Mouse (Mus musculus): ENCODE data around the gene Rapgef5.

The Rapgef5 gene

GRCm38 (mm10) chr12:117669610-117670400 is 153.5 kb downstream of the Rapgef5 start:
- DNase-seq (ENCODE audit: low read depth, low spot score) = no peak

DNA sequence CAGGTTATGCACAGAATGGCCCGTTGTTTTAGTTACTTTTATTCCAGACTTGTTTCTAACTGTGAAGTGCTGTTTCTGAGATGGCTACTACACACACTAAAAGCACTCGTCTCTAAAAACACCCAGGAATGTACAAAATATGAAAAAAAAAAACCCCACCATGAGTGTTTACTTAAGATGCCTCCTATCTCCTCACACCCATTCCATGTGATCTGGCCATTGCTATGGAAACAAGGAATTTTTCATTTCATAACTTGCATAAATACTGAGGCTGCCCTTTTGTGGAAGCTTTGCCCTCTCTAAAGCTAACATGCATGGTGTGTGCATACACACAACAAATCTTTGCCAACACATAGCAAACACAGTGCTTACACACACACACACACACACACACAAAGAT is 156.9 kb downstream of the Rapgef5 start:
- DNase-seq (ENCODE audit: low read depth, low spot score) = no peak

- DNase-seq (ENCODE audit: low read depth, low spot score) = no peak
Measured at GRCm38 (mm10) chr12:117674511-117674910, 158.2 kb downstream of the Rapgef5 start.

- DNase-seq (ENCODE audit: low read depth, low spot score) = no peak
Measured at GRCm38 (mm10) chr12:117676265-117676664, 160.0 kb downstream of the Rapgef5 start.

GRCm38 (mm10) chr12:117678916-117679315 is 162.6 kb downstream of the Rapgef5 start:
- no peak for DNase-seq (ENCODE audit: low read depth, low spot score)

GRCm38 (mm10) chr12:117679795-117680194 is 163.5 kb downstream of the Rapgef5 start:
- DNase-seq (ENCODE audit: low read depth, low spot score) = no peak

DNA sequence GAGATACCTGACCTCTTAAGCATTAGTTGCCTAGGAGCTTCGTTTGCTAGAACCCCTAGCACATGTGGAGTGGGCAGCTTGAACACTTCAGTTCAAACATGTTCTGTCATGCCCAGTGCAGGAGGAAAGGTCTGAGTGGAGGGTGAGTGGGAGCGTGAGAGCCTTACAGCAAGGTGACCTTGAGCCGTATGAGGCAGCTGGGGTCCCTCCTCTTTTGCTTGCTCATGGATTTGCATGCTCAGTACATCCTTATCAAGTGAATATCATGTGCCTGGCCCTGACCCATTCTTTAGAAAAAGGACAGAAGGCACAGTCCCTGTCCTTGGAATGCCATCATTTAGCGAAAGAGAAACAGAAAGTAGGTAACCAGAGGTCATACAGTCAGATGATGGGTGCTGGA is 165.0 kb downstream of the Rapgef5 start:
- peak; percentile 74 for DNase-seq (ENCODE audit: low read depth, low spot score)

GRCm38 (mm10) chr12:117683377-117683776 is 167.1 kb downstream of the Rapgef5 start:
- no peak for DNase-seq (ENCODE audit: low read depth, low spot score)

DNA sequence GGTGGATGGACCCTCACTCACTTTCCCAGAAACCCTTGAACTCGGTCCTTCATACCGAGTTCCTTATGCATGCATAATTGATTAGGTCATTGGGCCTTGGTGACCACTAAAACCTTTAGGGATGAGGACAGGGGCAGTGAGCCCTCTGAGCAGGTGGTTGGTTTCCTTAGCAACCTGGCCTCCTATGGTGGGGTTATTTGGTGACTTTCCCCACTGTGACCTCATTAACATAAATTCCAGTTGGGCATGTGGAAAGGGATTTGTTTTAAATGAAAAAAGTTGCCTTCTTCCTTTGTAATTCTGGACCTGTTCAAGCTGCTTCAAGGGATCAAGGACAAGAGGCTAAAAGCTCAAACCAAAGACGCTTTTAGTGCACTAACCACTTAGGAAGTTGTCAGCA is 167.7 kb downstream of the Rapgef5 start:
- DNase-seq (ENCODE audit: low read depth, low spot score) = peak; percentile 97

DNA sequence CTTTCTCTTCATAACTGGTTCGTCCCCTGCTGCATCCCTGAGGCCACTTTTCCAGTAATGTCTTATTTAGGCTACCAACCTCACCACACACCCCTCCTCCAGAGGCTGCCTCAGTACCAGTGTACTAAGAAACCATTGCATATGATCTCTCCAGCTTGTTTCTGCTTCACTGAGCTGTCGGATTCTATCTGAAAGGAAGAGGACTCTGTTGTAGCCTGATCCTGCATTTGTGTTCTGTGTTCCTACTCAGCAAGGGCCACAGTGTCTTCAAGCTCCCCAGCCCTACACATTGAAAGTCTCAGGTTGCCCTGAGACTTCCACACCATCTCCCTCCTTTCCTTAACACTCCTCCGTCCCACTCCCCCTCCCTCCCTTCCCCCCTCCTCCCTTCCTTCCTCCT is 168.5 kb downstream of the Rapgef5 start:
- peak; percentile 39 for DNase-seq (ENCODE audit: low read depth, low spot score)

DNA sequence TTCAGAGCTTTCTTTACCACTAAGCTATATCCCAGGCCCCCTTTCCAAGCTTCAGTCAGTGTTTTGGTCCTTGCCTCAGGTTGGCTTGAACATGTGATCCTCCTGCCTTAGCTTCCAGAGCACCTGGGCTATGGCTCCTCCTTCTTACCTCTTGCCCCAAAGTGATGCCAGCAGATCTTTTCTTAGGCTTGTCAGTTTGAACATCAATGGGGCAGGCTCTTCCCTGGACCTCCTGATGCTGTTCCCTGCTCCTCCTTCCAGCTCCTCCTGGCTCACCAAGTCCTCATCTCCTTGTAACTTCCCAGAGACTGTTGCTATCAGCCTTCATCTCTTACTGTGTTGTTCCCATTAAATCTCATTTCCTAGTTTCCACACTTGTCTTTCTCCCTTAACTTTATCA is 169.1 kb downstream of the Rapgef5 start:
- DNase-seq (ENCODE audit: low read depth, low spot score) = no peak

GRCm38 (mm10) chr12:117686732-117687131 is 170.5 kb downstream of the Rapgef5 start:
- no peak for DNase-seq (ENCODE audit: low read depth, low spot score)

DNA sequence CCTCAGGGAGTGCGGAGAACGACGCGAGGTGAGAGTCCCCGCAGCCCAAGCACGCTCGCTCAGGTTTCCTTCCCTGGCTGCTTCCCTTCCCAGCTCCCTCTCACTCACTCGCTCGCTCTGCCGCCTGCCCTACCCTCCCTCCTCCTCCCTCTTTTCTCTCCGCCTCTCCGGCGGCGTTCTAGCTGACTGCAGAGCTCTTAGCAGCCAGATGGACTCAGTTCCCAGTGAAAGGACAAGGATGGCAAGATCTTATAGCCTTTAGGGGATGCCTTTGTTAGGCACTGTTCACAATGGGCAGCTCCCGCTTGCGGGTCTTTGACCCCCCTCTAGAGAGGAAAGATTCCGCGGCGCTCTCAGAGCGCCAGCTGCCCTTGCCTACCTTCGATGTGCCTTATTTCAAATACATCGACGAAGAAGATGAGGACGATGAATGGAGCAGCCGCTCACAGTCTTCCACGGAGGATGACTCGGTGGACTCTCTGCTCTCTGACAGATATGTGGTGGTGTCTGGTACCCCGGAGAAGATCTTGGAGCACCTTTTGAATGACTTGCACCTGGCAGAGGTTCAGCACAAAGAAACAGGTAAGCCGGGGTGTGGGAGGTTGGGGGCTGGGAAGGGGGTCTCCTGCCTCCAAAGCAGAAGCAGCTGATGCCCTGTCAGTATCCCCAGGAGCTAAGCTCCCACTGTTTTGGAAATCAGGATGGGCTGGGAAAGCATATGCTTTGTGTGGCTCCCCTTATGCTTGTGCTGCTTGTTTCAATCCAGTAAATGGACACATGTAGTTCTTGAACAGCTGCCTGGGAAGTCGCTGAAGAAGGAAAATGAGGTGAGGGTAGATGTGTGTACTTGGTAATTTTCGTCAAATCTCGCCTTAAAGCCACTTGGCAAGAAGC is 172.6 kb downstream of the Rapgef5 start:
- DNase-seq (ENCODE audit: low read depth, low spot score) = peak; percentile 78

DNA sequence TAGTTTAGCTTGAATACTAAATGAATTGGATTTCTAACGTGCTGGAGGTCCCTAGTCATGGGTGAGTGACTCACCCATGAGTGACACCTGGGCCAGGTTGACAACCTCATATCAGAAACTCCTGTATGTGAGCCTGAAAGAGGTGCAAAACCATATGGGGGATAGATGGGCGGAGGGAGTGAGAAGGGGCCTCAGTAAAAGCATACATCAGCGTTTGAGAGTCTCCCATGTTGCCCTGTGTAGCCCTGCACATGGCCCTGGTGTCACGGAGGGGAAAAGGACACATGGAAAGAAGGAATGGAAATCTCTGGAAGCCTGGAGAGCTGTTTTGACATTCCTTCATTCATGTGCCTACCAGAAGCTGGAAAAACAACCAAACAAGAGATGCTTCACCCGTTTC is 175.1 kb downstream of the Rapgef5 start:
- DNase-seq (ENCODE audit: low read depth, low spot score) = no peak

DNA sequence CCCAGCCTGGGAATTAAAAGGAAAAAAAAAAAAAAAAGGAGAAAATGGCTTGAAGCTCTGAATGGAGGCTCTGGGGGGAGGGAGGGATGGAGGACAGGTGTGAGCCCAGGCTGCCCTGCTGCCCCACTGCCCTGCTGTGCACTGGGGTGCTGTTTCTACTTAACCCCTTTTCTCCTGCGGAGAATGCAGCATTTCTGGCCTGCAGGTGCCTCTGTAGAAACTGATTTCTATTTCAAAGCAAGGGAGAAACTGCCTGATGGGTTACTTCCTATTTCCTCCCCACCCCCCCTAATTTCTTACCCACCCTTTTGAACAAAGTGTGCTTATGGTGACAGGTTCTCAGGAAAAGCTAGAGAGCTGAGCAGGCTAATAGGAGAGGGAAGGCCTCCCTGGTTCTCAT is 176.5 kb downstream of the Rapgef5 start:
- no peak for DNase-seq (ENCODE audit: low read depth, low spot score)

- DNase-seq (ENCODE audit: low read depth, low spot score) = no peak
Measured at GRCm38 (mm10) chr12:117699950-117700665, 183.8 kb downstream of the Rapgef5 start.

- DNase-seq (ENCODE audit: low read depth, low spot score) = no peak
Measured at GRCm38 (mm10) chr12:117700927-117701326, 184.6 kb downstream of the Rapgef5 start.

- DNase-seq (ENCODE audit: low read depth, low spot score) = no peak
Measured at GRCm38 (mm10) chr12:117702291-117702690, 186.0 kb downstream of the Rapgef5 start.

DNA sequence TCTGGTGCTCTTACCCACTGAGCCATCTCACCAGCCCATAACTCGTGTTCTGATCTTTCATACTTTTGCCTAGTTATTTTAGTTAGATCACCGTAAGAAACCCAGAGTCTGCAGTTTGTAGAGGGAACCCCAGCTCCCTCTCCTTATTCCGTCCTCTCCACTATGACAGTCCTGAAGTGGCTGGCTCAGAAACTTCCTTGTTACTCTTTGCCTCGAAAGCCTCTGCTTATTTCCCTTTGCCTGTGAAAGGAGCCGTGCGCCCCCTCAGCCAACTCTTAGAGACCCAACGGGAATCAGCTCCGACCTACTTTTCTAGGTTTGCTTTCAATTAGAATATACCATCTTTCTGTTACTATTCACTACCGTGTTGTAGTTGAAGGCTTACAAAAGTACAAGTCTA is 186.6 kb downstream of the Rapgef5 start:
- no peak for DNase-seq (ENCODE audit: low read depth, low spot score)

- DNase-seq (ENCODE audit: low read depth, low spot score) = no peak
Measured at GRCm38 (mm10) chr12:117703413-117703812, 187.1 kb downstream of the Rapgef5 start.

DNA sequence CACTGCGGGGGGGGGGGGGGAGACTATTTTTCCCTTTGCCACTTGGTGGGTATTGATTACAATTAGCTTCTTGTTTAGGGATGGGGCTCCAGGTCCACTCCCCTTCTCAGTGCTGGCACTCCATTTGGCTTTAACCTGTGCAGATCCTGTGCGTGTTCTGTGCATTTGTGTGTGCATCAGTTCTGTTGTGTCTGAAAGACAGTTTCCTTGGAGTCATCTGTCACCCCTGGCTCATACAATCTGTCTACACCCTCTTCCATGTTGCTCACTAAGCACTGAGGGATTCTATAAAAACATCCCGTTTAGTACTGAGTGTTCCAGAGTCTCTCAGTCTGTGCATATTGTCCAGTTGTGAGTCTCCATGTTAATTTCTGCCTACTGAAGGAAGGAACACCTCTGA is 189.0 kb downstream of the Rapgef5 start:
- DNase-seq (ENCODE audit: low read depth, low spot score) = no peak

DNA sequence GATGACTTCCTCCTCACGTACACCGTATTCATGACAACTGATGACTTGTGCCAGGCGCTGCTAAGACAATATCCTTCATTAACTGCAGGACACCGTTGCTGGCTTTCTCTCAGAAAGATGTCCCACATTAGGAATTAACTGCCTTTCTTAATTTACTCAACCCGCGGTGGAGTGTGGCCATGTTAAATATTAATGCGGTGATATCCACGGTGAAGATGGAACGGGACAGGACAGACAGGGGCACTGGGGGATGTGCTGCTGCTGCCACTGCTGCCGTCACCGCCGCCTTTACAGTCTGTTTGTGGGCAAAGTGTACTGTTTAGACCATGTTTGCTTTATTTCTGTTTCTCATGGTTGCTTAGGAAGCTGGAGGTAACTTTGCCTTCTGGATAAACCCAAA is 193.0 kb downstream of the Rapgef5 start:
- DNase-seq (ENCODE audit: low read depth, low spot score) = no peak
